Mouse (Mus musculus) small intestine, adult 2 months (tissue): ENCODE results near the gene Map4k4.

Experiments
- CTCF ChIP-seq: fragments of 200-500 bp; IDR thresholded peaks from 2 replicates; pipeline ENCODE4 v1.5.1; 2012; ENCODE audit warnings: low read depth, mild to moderate bottlenecking, control low read depth, inconsistent platforms, low read length, moderate library complexity, mixed read lengths; ENCODE audit not compliant: insufficient replicate concordance, insufficient read length; ENCODE audit errors: extremely low read depth
- POLR2A ChIP-seq: fragments of 200-500 bp; IDR thresholded peaks from 2 replicates; pipeline ENCODE4 v1.6.1; 2012; ENCODE audit warnings: low read depth, mild to moderate bottlenecking, control low read depth, inconsistent platforms, low read length, moderate library complexity

DNA sequence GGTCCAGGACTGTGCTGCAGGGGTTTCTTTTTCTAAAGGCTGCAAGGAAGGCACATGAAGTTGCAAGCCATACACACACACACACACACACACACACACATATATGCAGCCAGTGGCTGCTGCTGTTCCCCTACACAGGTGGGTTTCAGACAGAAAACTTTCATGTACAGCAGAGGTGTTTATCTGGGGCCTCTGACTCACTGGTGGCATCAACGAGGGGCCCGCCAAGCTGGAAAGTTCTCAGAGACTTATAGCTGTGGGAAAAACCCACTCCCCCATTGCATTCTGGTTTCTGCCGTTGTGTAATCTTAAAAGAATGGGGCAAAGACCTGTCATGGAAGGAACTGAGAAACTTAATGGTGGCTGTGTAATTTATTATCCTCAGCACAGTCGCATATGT, 132.6 kb downstream of the Map4k4 start:
- no peak for TF ChIP-seq POLR2A
- TF ChIP-seq CTCF: no peak
